Mouse (Mus musculus) kidney, postnatal 14 days (tissue): ENCODE measurements at regions not wholly inside any gene's neighbourhood (a gene's known extent, or its start where the extent isn't known, plus 50 kb on each side); places are given as distances from the start of the nearest gene placed in this dataset.
"Not testable (repeated sequence)": the region's sequence is repeated elsewhere in the genome, so short reads cannot be mapped to it uniquely, and the experiment has no call there.

ENCODE experiments used
- DNase-seq: peaks from one replicate; pipeline ENCODE4 v3.0.0; 2022; ENCODE audit warnings: mixed read lengths

DNA sequence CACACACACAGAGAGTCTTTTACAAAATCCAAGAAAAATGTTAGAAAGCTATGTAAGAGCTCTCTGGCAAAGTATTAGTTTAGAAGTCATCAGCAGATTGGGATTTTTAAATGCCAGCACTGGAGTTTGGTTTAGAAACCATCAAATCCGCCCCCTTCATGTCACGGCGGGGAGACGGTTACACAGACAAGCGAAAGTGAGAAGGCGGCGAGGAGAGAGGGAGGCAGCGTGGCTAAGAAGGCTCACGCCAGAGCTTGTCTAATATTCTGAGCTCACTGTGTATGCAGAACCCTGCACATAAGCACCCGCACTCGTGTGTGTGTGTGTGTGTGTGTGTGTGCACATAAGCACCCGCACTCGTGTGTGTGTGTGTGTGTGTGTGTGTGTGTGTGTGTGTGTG is 248.6 kb downstream of the Diras2 start:
- no peak for DNase-seq

DNA sequence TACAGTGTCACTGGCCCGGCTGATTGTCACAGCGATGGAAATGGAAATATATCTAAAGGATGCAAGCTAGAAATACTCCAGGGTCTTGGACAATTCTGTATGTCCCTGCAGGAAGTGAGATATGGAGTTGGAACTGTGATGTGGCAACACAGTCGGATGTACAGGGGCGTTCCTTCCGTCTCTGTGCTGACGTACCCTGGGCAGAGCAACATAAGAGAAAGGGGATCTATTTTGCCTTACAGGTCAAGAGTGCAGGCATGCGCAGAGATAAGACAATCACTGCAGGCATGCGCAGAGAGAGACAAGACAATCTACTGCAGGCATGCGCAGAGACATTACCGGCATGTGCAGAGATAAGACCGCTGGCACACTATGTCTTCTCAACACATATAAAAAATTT is 247.6 kb downstream of the Diras2 start:
- no peak for DNase-seq

DNA sequence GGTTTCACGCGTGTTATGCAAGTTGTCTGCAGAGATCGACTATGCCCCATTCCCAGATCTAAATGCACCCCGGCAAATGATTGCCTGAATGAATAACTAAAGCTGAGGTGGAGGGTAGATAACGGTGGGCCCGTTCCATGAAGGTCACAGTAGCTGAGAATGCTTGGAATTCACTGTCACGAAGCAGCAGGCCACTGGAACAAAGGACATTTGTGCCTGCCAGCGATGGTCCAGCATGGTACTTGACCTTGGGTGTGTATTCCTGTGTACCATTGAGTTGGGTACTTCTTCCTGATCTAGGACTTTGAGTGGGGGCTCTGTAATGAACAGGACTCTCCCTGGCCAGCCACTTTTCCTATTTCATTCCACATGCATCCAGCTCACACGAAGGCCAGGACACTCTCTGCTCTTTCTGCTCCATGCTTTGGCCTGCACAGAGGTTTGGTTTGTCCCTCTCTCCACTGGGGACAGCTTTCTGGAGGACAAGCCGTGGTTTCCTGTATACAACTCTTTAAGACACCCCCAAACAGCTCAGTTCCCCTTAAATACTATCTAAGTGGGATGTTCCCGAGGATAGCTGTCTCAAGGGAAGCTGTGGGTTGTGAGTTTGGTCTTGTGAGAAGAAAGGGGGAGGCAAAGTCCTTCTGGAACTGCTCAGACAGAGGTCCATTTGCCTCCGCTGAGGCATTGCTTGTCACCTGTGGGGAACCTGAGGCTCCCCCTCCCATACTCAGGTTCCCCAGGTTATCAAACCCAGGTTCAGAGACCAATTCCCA is 246.9 kb downstream of the Diras2 start:
- no peak for DNase-seq

DNA sequence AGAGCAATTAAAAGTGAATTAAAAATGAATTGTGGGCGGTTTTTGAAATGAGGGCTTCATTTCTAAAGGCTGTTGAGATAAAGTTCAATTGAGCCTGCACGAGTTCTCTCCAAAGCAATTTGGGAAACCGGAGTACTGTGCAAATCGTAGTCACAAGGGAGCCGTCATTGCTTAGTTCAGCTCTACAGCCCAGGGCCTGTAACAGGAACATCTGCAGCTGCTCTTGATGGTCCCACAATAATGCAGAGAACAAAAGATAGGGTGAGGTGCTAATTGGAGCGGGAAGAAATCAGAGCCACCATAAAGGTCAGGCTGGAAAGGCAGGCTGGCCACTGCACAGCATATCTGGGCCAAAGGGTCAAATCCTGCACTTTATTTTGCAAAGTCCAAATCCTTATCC is 242.7 kb downstream of the Diras2 start:
- no peak for DNase-seq

DNA sequence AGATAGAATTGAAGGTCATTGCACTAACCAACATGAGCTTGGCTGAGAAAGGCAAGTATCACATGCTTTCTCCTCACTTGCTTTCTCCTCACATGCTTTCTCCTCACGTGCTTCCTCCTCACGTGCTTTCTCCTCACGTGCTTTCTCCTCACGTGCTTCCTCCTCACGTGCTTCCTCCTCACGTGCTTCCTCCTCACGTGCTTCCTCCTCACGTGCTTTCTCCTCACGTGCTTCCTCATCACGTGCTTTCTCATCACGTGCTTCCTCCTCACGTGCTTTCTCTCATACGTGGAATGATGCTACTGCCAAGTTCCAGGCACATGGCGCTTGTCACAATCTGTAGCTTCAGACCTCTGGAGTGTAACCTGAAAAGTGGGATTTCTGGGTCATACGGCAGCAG is 235.2 kb downstream of the Diras2 start:
- DNase-seq = no peak

DNA sequence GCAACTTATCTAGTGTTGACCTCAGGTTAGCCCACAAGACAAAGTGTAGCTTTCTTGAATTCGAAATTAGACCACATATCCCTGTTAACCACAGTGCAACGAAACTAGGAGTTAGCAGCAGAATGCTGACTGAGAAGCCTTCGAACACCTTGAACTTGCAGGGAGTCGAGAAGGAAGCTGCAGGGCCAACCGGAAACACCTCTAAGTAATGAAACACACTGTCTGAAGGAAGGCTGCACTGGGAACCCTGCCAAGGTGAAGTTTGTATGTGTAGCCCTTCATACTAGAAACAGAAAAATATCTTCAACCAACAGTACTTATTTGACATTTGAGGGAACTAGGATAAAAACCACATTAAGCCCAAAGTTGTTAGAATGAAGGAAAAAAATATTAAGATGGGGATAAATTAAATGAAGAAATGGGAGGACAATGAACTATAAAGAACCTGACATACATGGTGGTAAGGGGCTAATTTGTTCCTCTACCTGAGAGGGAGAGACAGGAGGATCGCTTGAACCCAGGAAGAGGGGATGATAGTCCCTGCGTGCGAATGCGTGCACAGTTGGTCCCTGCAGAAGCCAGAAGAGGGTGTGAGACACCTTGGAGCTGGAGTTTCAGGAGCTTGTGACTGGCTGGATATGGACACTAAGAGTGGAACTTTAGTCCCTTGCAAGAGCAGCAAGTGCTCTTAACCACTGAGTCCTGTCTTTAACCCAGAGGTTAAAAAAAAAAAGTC is 234.4 kb downstream of the Diras2 start:
- DNase-seq = no peak

DNA sequence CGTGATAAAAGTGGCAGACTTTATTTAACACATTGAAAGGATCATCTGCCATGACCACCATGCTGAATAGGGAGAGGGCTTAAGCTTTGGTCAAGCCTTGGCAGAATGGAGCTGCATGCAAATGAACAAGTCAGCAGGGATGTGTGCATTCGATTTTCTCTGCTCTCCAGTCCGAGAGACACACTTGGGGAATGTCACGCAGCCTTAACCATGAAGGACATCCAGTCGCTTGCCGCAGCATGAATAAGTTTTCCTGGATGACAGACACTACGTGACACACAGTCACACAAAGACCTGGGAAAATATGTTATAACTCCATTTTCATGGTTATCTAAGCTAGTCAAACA is 233.8 kb downstream of the Diras2 start:
- DNase-seq = no peak

DNA sequence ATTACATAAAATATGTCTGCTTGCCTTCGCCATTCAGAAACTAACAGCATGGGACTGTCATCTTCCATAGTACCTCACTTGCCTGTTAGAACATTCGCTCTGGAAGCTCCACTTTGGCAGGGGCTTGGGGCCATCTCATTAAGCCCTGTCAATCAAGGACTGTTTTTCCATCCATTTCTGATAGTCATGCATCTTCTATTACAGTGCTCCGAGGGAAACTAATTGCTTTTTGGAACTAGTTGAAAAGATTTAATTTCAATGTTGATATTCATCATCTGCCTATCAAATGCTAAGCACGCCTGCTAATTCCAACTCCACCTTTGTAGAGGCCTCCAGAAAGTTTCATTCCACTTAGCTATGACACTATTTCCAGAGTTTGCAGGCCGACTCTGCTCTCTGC is 232.7 kb downstream of the Diras2 start:
- no peak for DNase-seq

DNA sequence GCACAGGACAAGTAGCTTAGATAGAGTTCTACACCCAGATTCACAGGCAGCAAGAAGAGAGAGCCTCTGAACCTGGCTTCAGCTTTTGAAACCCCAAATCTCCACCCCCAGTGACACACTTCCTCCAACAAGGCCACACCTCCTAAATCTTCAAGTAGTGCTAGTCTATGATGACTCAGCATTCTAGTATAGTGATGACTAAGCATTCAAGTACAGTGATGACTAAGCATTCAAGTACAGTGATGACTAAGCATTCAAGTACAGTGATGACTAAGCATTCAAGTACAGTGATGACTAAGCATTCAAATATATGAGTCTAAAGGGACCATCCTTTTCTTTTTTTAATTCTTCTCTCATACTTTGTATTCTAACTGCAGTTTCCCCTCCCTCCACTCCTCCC is 225.8 kb downstream of the Diras2 start:
- not testable (repeated sequence) for DNase-seq

DNA sequence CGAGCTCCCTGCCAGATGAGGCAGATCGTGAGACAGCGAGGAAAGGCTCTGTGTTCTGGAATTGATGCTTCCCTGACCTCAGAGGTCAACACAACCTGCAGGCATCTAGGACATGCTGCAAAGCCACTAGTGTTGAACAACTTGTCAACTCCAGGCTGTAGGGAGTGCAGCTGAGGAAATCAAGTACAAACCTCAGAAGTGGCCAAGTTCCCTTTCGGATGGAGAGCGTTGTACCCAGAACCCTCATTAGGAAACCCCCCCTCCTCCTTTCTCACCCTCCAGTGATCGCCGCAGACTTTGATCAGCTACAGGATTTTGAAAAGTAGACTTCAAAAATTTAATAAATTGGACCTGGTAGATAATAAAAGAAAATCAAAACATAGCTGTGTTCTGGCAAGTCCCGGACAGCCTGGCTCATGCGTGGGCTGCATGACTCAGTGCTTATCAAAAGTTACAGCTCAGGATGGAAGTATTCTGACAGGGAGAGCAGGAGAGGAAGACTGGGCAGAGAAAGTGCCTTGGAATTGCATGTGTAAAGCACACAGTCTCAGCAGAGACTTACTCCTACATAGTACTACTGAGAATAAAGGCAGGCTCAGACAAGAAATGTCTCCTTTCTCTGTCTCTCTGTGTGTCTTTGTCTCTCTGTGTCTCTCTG is 224.2 kb downstream of the Diras2 start:
- no peak for DNase-seq

DNA sequence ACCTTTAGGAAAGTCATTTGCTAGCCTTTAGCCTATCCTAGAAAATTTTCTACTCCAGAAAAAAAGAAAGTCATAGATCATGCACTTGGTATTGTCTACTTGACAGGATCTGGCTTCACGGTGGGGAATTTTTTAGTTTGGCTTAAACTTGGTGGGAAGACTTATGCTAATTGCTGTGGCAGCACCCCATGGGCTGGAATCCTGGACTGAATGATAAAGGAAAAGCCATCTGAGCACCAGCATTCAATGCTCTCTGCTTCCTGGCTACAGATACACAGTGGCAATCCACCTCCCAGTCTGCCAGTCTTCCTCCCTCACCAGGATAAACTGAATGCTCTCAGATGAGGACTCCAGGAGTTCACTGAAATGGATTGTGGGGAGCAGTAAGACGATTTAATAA is 220.1 kb downstream of the Diras2 start:
- no peak for DNase-seq

DNA sequence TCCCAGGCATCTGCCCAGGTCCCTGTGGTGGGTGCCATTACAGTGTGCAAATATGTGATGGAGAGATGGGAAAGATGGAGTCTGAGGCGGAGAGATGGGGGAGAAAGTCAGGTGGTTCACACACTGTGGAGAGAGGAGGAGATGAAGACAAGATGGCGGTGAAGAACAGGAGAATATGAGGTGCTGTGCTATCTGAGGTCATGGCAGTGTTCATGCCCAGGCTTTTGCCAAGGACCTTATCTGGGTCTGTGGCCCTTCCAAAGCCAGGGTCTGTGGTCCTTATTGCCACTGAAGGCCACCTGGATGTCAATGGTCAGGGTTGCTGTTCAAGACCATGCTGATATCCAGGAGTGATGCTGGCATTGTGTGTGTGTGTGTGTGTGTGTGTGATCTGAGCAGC is 212.8 kb downstream of the Diras2 start:
- no peak for DNase-seq

DNA sequence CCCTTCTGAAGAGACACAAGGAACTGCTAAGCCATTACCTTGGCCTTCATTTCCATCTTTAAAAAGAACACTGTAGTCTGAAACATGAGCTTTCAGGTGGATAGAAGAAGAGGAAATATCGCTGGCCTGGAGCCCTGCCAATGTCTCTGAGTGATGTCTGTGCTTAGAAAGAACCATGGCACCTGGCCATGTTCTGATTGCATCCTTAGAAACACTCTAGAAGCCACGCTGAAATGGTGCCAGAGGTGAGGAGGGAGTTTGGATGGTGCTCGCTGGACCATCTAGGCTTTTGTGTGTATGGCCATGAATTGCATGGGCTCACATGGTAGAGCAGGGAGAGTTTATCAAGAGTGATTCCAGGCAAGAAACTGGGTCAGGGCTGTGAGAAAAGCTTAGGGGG is 207.4 kb downstream of the Diras2 start:
- peak; percentile 2 for DNase-seq

DNA sequence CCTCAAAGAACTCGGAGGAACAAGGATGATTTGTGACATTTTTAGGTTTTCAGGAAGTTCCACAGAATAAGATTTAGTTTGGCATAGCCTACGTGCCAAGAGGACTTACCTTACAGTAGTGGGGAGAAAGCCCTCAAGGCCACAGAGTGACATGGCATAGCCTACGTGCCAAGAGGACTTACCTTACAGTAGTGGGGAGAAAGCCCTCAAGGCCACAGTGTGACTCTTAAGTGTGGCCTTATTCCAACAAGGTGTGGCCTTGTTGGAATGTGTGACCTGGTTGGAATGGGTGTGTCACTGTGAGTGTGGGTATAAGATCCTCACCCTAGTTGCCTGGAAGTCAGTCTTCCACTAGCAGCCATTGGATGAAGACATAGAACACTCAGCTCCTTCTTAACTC is 206.7 kb downstream of the Diras2 start:
- DNase-seq = not testable (repeated sequence)

DNA sequence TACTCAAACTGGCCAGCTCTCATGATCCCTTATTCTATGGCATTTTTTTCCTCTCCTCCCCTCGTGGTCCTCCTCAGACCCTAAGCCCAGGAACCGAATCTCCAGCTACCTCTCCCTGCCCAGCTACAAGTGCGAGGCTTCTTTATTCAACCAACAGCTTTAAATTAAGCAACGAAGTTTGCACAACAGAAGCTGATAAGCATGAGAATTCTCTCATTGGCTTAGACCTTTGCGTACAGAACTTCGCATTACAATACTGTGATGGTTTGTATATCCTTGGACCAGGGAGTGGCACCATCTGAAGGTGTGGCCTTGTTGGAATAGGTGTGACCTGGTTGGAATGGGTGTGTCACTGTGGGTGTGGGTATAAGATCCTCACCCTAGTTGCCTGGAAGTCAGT is 205.4 kb downstream of the Diras2 start:
- DNase-seq = not testable (repeated sequence)

DNA sequence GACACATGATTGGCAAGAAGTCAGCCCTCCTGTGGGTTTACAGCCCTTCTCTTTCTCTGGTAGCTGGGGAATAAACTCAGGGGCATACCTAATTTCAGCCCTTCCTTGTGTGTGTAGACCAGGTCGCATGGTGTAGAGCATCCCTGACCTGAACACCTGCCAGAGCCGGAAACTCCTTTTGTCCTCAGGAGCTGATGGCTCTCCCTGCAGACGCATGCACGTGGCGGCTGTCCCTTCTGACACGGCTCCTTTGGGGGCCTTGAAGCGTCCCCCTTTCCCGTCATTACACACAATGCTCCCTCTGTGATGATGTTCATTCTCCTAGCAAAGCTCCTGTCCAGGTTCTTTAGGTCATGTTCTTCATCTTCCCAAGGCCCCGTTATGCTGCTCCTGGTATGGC is 203.3 kb downstream of the Diras2 start:
- no peak for DNase-seq

DNA sequence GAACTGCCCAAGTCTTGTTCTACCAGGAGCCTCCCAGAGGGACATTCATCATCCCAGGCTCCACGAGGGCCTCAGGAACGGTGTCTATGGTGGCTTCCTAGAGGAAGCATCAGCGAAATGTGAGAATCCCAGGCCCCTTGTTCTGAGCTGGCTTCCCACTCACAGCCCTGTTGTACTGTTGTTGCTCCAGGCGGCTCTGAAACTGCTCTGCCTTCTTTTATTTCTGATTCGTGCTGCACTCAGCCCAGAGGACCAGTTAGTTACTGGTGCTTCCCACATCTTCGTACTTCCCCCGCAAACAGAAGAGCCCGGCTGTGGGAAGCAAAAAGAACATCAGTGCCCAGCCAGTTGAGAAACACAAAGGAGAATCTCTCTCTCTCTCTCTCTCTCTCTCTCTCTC is 202.3 kb downstream of the Diras2 start:
- no peak for DNase-seq

DNA sequence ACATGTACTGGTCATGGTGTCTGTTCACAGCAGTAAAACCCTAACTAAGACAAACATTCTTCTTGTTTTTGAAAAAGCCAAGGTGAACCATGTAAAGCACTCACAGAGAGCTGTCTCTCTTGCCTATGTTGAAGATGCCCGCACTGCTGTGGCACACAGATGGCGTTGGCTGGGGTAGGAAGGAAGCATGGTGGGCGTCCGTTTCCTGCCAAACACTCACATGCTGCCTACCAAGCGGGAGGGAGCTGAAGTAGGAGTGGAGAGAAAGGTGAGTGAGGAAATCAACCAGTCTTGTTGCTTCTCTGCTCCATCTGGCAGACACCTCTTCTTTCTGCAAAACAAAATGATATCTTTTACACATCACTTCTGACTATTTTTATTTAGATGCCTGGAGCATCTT is 200.0 kb downstream of the Diras2 start:
- DNase-seq = no peak

DNA sequence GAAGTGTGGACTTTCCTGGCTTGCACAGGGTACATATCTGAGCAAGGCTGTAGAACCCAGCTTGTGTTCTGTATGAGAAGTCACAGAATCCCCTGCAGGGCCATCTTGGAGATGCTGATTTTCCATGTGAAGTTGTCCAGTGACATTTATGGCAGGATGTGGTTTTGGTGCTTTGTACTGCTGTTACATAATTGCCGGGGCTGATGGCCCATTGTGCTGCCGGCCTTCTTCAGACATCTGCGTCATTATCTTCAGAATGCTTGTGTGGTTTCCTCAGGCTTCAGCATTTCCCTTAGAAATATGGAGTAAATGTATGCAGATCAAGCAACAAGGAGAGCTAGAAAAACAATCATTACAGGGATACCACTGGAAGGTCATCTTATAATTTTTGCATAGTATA is 196.1 kb downstream of the Diras2 start:
- no peak for DNase-seq

DNA sequence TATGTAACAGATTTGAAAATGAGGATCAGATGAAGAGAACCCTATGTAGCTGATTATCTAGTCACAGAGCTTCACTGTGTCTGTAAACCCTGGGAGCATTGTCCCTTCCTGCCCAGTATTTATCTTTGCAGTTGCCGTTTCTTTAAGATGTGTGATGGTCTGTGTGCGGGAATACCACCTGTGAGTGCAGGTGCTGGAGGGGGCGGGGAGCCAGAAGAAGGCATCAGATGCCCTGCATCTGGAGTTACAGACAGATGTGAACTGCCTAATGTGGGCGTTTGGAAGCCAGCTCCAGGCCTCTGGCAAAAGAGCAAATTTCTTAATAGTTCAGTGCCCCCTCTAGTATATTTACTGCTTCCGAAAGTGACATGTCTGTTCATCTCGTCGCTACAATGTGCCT is 193.1 kb downstream of the Diras2 start:
- DNase-seq = no peak

DNA sequence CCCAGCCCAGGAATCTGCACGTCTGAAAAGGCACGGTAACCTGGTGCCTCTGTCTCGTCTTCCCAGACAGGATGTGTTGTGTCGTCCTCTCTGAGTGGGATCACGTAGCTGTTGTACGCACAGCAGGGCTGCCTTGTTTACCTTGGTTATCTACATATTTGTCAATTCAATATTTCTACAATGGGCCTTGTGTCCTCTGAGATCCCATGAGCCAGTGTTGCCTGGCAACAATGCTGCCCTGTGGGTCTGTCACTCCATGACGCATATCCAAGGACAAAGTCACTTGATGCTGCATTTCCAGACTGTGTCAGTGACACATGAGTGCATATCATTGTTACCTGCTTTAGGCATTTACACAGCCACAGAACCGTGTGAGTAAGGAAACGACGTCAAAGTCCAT is 191.9 kb downstream of the Diras2 start:
- no peak for DNase-seq

DNA sequence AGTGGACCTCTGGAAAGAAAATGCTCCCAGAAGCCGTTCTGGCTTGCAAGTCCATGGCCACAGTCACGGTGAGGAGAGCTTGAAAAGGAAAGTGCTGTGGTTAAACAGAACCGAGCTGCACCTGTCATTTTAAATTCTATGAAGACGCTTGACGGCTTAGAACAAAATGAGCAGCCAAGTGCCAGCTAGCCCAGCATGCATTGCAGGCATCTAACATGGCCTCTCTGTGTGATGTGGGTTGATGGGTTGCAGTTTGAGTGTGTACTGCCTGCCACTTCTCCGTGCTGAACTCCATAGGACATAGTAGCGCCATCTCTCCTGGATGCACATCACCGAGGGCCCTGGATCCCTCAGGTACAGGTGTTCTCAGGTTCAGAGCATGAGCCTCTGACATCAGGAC is 189.1 kb downstream of the Diras2 start:
- DNase-seq = no peak

DNA sequence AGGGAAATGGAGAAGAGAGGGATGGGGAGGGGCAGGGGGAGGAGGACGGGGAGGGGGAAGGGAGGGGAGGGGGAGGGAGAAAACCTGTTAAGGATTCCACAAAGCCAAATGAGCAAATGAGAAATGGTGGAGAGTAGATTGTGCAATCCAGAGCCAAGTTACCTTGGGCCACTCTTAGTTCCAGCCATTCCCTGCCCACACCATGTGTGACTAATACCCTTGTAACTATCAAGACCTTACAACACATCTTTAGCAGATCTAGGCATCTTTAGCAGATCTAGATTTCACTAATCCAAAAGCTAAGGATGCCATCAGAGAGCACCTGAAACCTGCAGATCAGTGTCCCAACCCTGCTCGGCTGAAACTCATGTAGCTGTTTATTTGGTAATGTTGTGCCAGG is 186.7 kb downstream of the Diras2 start:
- no peak for DNase-seq

DNA sequence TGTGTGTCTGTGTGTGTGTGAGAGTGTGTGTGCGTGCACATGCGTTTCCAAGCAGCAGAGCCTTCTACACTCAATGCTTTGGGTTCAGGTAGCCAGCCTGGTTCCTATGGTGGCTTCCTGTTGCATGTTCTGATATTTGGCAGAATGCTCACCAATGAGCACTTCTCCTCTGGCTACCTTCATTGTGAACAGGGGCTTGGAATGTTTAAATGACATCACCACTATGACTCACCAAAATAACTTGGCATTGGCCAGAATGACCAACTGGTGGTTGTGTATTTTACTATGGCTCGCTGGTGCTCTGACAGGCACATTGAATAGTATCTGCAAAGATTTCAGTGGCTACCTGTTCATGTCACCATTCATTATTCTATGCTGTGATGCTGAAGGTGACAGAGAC is 186.2 kb downstream of the Diras2 start:
- DNase-seq = no peak
